Mouse (Mus musculus) spleen, adult 2 months (tissue): Measurements from ENCODE around the gene Psmb1.
"Not testable (repeated sequence)": the region's sequence is repeated elsewhere in the genome, so short reads cannot be mapped to it uniquely, and the experiment has no call there.

Experiments used
- CTCF ChIP-seq: fragments of 200-500 bp; IDR thresholded peaks from 2 replicates; pipeline ENCODE4 v1.5.1; 2011; ENCODE audit warnings: mild to moderate bottlenecking, inconsistent platforms; ENCODE audit not compliant: insufficient read depth, insufficient read length, insufficient replicate concordance; ENCODE audit errors: extremely low read depth
- POLR2A ChIP-seq: fragments of 200-500 bp; IDR thresholded peaks from 2 replicates; pipeline ENCODE4 v1.6.1; 2011; ENCODE audit warnings: low read depth, low read length, inconsistent platforms

- not testable (repeated sequence) for TF ChIP-seq POLR2A, CTCF
Observed at GRCm38 (mm10) chr17:15449144-15449543, 50.4 kb downstream of the Psmb1 start.
